Mouse (Mus musculus): ENCODE data around the gene Psmb11. TPM values are rescaled to one million over a fixed set of nuclear protein-coding genes. Genes with fewer than 3 reads are reported as not detected.
A peak's percentile ranks its signal among the peaks of the same experiment; 100 is the strongest.

Psmb11 gene
- polyA plus RNA-seq, 1 experiment from 2014 or later, result 0.68 TPM

GRCm38 (mm10) chr14:54642224-54642944, 21.2 kb downstream of the Psmb11 start:
- H3K4me2 ChIP-seq, result peak overlapping the region; percentile 99; the same call in 1 of the 2 replicates
- H3K36me3 ChIP-seq, result peaks cover 68% of the 10 kb centered on the region
- H3K4me1 ChIP-seq, result peaks cover 17% of the 10 kb centered on the region
- no peaks in the 10 kb centered on the region for H3K9me3 ChIP-seq
- ATAC-seq (ENCODE audit: extremely low read depth, insufficient number of reproducible peaks, low FRiP score, low TSS enrichment), result no peak
- 76% methylated on average over 25 of the region's 25 CpGs for WGBS
- H3K27me3 ChIP-seq (replicated peaks), result peaks cover 3% of the 10 kb centered on the region; the same call in 1 of the 2 replicates
- H3K27ac ChIP-seq (replicated peaks), result no peak overlapping the region
- no peak overlapping the region for H3K9ac ChIP-seq
- H3K4me3 ChIP-seq, result no peak overlapping the region

GRCm38 (mm10) chr14:54643011-54643410, 21.8 kb downstream of the Psmb11 start:
- 85% methylated on average over 2 of the region's 2 CpGs for whole genome bisulfite sequencing
- Histone ChIP-seq H3K4me1 (peaks cover 17% of the 10 kb centered on the region), H3K9me3 (no peaks in the 10 kb centered on the region), H3K36me3 (peaks cover 69% of the 10 kb centered on the region), H3K27me3 (replicated peaks) (peaks cover 3% of the 10 kb centered on the region; the same call in 1 of the 2 replicates), H3K4me2 (no peak overlapping the region), H3K4me3 (no peak overlapping the region), H3K27ac (replicated peaks) (no peak overlapping the region), H3K9ac (no peak overlapping the region)
- ATAC-seq (ENCODE audit: extremely low read depth, insufficient number of reproducible peaks, low FRiP score, low TSS enrichment), result no peak

GRCm38 (mm10) chr14:54644294-54644693, 23.1 kb downstream of the Psmb11 start:
- Histone ChIP-seq H3K4me3 (no peak overlapping the region), H3K4me1 (peaks cover 20% of the 10 kb centered on the region), H3K9me3 (no peaks in the 10 kb centered on the region), H3K4me2 (no peak overlapping the region), H3K36me3 (peaks cover 71% of the 10 kb centered on the region), H3K27ac (replicated peaks) (no peak overlapping the region), H3K27me3 (replicated peaks) (peaks cover 2% of the 10 kb centered on the region; the same call in 1 of the 2 replicates), H3K9ac (no peak overlapping the region)
- ATAC-seq (ENCODE audit: extremely low read depth, insufficient number of reproducible peaks, low FRiP score, low TSS enrichment), result no peak
- WGBS, result 75% methylated on average over 9 of the region's 9 CpGs

GRCm38 (mm10) chr14:54646455-54646854, 25.2 kb downstream of the Psmb11 start:
- Histone ChIP-seq H3K27ac (replicated peaks) (no peak overlapping the region), H3K4me3 (no peak overlapping the region), H3K36me3 (peaks cover 91% of the 10 kb centered on the region), H3K4me2 (no peak overlapping the region), H3K4me1 (peaks cover 18% of the 10 kb centered on the region), H3K27me3 (replicated peaks) (no peaks in the 10 kb centered on the region), H3K9ac (no peak overlapping the region), H3K9me3 (no peaks in the 10 kb centered on the region)
- ATAC-seq (ENCODE audit: extremely low read depth, insufficient number of reproducible peaks, low FRiP score, low TSS enrichment), result no peak
- WGBS, result 94% methylated on average over 17 of the region's 17 CpGs

- peaks cover 95% of the 10 kb centered on the region for H3K36me3 ChIP-seq
- H3K4me1 ChIP-seq, result peaks cover 24% of the 10 kb centered on the region
- H3K27ac ChIP-seq (replicated peaks), result no peak overlapping the region
- H3K9me3 ChIP-seq, result no peaks in the 10 kb centered on the region
- H3K4me3 ChIP-seq, result no peak overlapping the region
- no peak for ATAC-seq (ENCODE audit: extremely low read depth, insufficient number of reproducible peaks, low FRiP score, low TSS enrichment)
- no peak overlapping the region for H3K9ac ChIP-seq
- no peaks in the 10 kb centered on the region for H3K27me3 ChIP-seq (replicated peaks)
- WGBS, result 91% methylated on average over 8 of the region's 8 CpGs
- no peak overlapping the region for H3K4me2 ChIP-seq
Observed at GRCm38 (mm10) chr14:54646898-54647636, 25.8 kb downstream of the Psmb11 start.

- H3K9me3 ChIP-seq, result no peaks in the 10 kb centered on the region
- no peaks in the 10 kb centered on the region for H3K27me3 ChIP-seq (replicated peaks)
- no peak for ATAC-seq (ENCODE audit: extremely low read depth, insufficient number of reproducible peaks, low FRiP score, low TSS enrichment)
- H3K36me3 ChIP-seq, result peaks cover 87% of the 10 kb centered on the region
- 72% methylated on average over 4 of the region's 4 CpGs for WGBS
- no peak overlapping the region for H3K4me3 ChIP-seq
- no peak overlapping the region for H3K27ac ChIP-seq (replicated peaks)
- no peak overlapping the region for H3K4me2 ChIP-seq
- H3K9ac ChIP-seq, result no peak overlapping the region
- peaks cover 32% of the 10 kb centered on the region for H3K4me1 ChIP-seq
Observed at GRCm38 (mm10) chr14:54647900-54648299, 26.7 kb downstream of the Psmb11 start.

GRCm38 (mm10) chr14:54650621-54651454, 29.6 kb downstream of the Psmb11 start:
- ATAC-seq (ENCODE audit: extremely low read depth, insufficient number of reproducible peaks, low FRiP score, low TSS enrichment), result no peak
- WGBS, result 60% methylated on average over 23 of the region's 23 CpGs
- H3K27ac ChIP-seq (replicated peaks), result peak overlapping the region; percentile 38; the same call in 1 of the 2 replicates
- H3K4me3 ChIP-seq, result no peak overlapping the region
- no peak overlapping the region for H3K4me2 ChIP-seq
- peak overlapping the region; percentile 42; the same call in 1 of the 2 replicates for H3K9ac ChIP-seq
- H3K27me3 ChIP-seq (replicated peaks), result no peaks in the 10 kb centered on the region
- H3K36me3 ChIP-seq, result peaks cover 75% of the 10 kb centered on the region
- no peaks in the 10 kb centered on the region for H3K9me3 ChIP-seq
- peaks cover 43% of the 10 kb centered on the region for H3K4me1 ChIP-seq

GRCm38 (mm10) chr14:54651556-54651955, 30.3 kb downstream of the Psmb11 start:
- no peaks in the 10 kb centered on the region for H3K27me3 ChIP-seq (replicated peaks)
- H3K27ac ChIP-seq (replicated peaks), result peak overlapping the region; percentile 38
- H3K4me1 ChIP-seq, result peaks cover 43% of the 10 kb centered on the region
- no peak for ATAC-seq (ENCODE audit: extremely low read depth, insufficient number of reproducible peaks, low FRiP score, low TSS enrichment)
- peak overlapping the region; percentile 77; the same call in 1 of the 2 replicates for H3K4me3 ChIP-seq
- peak overlapping the region; percentile 91; the same call in 1 of the 2 replicates for H3K4me2 ChIP-seq
- 59% methylated on average over 4 of the region's 4 CpGs for WGBS
- H3K36me3 ChIP-seq, result peaks cover 75% of the 10 kb centered on the region
- H3K9me3 ChIP-seq, result no peaks in the 10 kb centered on the region
- peak overlapping the region; percentile 42 for H3K9ac ChIP-seq

GRCm38 (mm10) chr14:54652787-54653186, 31.6 kb downstream of the Psmb11 start:
- no peaks in the 10 kb centered on the region for H3K27me3 ChIP-seq (replicated peaks)
- no peaks in the 10 kb centered on the region for H3K9me3 ChIP-seq
- H3K4me1 ChIP-seq, result peaks cover 43% of the 10 kb centered on the region
- H3K4me3 ChIP-seq, result peak overlapping the region; percentile 77
- no peak for ATAC-seq (ENCODE audit: extremely low read depth, insufficient number of reproducible peaks, low FRiP score, low TSS enrichment)
- peaks cover 75% of the 10 kb centered on the region for H3K36me3 ChIP-seq
- peak overlapping the region; percentile 93 for H3K9ac ChIP-seq
- H3K4me2 ChIP-seq, result peak overlapping the region; percentile 91
- H3K27ac ChIP-seq (replicated peaks), result peak overlapping the region; percentile 89
- 0% methylated on average over 7 of the region's 7 CpGs for WGBS

GRCm38 (mm10) chr14:54653496-54653895, 32.3 kb downstream of the Psmb11 start:
- Histone ChIP-seq H3K9me3 (no peaks in the 10 kb centered on the region), H3K27me3 (replicated peaks) (no peaks in the 10 kb centered on the region), H3K4me1 (peaks cover 43% of the 10 kb centered on the region), H3K4me2 (peak overlapping the region; percentile 91), H3K9ac (peak overlapping the region; percentile 93), H3K36me3 (peaks cover 75% of the 10 kb centered on the region), H3K27ac (replicated peaks) (peak overlapping the region; percentile 89), H3K4me3 (peak overlapping the region; percentile 77)
- 4% methylated on average over 12 of the region's 12 CpGs for WGBS
- ATAC-seq (ENCODE audit: extremely low read depth, insufficient number of reproducible peaks, low FRiP score, low TSS enrichment), result peak; percentile 84

- no peak overlapping the region for H3K4me3 ChIP-seq
- H3K27me3 ChIP-seq (replicated peaks), result no peaks in the 10 kb centered on the region
- no peak overlapping the region for H3K4me2 ChIP-seq
- H3K27ac ChIP-seq (replicated peaks), result no peak overlapping the region
- H3K4me1 ChIP-seq, result no peaks in the 10 kb centered on the region
- H3K9ac ChIP-seq, result no peak overlapping the region
- ATAC-seq (ENCODE audit: extremely low read depth, insufficient number of reproducible peaks, low FRiP score, low TSS enrichment), result no peak
- H3K9me3 ChIP-seq, result no peaks in the 10 kb centered on the region
- 83% methylated on average over 2 of the region's 2 CpGs for WGBS
- peaks cover 100% of the 10 kb centered on the region for H3K36me3 ChIP-seq
Observed at GRCm38 (mm10) chr14:54660009-54660408, 38.8 kb downstream of the Psmb11 start.

Data from heart, embryonic 13.5 days (tissue).